Mouse (Mus musculus): ENCODE measurements at regions not wholly inside any gene's neighbourhood (a gene's known extent, or its start where the extent isn't known, plus 50 kb on each side); places are given as distances from the start of the nearest gene placed in this dataset.
"Not testable (repeated sequence)": the region's sequence is repeated elsewhere in the genome, so short reads cannot be mapped to it uniquely, and the experiment has no call there.

DNA sequence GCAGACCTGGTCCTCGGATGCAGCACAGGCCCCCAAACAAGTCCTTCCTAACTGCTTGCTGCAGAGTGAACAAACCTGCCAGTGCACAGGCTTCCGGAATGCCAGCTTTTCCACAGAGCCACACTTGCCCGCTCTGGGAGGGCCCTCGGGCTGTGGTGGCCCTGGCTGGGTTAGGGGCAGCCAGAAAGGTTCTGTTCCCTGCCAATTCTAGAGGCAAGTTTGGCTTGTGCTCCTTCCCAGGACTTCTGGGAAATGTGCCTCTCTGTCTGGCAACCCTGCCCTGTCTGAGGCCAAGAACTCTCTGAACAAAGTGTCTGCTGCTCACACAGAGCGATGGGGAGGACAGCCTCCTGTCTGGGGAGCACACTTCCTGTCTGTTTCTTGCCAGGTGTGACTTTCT lies 66.4 kb downstream of the Xrcc2 start:
- DNase-seq: peak; percentile 38

DNA sequence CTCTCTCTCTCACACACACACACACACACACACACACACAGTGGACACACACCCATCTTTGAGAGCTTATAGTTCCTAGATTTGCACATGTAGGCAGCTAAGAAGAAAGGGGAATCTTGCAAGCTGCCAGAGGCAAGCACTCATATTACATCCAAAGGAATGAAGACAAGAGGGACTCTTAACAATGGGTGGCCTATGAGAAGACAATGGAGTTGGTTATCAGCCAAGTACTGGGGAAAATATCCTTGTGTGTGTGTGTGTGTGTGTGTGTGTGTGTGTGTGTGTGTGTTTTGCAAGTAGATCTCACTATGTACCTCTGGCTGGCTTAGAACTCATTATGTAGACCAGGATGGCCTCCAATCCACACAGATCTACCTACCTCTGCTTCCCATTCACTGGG lies 67.5 kb downstream of the Xrcc2 start:
- DNase-seq: no peak

- peak; percentile 22 for DNase-seq
Measured at GRCm38 (mm10) chr5:25632861-25633535, 72.6 kb downstream of the Xrcc2 start.

DNA sequence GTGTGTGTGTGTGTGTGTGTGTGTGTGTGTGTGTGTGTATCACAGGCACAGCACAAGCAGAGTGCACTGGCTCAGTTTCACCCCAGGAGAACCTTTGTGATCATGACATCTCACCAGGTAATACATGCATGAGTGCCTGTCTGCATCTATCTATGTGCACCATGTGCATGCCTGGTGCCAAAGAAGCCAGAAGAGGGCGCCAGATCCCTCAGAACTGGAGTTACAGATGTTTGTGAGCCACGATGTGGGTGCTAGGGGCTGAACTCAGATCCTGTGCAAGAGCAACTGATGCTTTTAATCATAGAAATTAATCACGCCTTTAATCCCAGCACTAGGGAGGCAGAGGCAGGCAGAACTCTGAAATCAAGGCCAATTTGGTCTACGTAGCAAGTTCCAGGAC lies 75.9 kb downstream of the Xrcc2 start:
- DNase-seq: no peak

- DNase-seq: no peak
Measured at GRCm38 (mm10) chr5:25628504-25628903, 77.1 kb downstream of the Xrcc2 start.

DNA sequence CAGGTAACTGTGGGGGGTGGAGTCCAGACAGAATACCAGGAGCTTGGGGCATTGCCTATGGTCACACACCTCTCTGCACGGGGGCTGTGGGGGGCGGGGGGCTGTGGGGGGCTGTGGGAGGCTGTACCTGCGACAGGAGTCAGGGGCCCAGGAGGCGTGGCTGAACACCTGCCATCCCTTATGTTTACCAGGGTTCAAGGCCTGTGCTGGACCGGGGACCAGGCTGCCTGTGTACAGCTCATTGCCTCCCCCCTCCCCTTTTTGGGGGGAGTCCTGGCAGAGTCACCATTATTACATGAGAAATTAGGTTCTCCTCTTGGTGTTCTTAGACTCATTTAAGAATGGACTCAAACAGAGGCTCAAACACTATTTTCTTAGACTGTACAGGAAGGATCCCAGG lies 78.5 kb downstream of the Xrcc2 start:
- no peak for DNase-seq

- no peak for DNase-seq
Measured at GRCm38 (mm10) chr5:25624029-25624428, 81.6 kb downstream of the Xrcc2 start.

DNA sequence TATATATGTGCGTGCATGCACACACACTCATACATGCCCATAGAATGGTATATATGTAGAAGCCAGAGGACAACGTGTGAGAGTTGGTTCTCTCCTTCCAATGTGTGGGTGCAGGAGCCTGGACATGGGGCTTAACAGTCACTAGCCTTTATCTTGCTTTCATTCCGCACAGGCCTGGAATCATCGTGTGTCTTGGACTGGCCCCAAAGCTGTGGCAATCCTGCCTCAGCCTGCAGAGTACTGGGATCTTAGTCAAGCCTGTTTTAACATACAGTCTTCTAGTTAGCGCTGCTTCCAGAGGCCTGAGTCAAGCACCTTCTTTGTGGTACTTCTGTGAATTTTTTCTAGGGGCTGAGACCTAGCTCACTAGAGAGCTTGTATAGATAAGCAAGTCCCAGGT lies 85.8 kb downstream of the Xrcc2 start:
- no peak for DNase-seq

GRCm38 (mm10) chr5:25619337-25619736 lies 86.3 kb downstream of the Xrcc2 start:
- DNase-seq: not testable (repeated sequence)

- no peak for DNase-seq
Measured at GRCm38 (mm10) chr5:25614659-25615061, 91.0 kb downstream of the Xrcc2 start.

- no peak for DNase-seq
Measured at GRCm38 (mm10) chr5:25613844-25614658, 91.6 kb downstream of the Xrcc2 start.

DNA sequence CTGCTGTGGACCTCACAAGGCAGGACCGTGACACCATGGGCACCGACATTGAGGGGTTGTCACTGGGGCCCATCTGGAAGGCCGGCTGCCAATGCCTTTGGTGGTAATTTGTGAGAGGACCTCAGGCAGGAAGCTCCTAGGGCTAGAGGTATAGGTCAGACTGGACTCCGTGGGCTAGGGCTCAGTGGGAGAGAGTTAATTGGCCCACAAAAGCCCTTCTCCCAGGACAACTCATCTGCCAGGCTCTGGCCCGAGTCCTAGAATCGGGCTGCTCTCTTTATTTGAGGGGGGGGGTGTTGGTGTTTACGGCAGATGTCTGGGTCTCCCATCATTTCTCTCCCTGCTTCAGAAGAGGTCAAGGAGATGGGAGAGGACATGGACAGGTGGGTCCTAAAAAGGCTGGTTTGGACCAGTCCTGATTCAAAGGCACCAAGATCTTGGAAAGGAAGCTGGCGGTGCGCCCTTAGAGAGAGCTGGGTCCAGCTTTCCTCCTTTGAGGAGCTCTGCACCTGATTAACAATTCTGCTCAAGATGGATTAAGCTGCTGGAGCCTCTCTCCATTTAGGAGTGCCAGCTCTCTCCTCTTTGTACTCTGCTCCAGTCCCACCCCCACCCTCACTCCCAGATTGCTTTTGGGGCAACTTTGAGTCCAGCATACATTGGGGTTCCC lies 93.5 kb downstream of the Xrcc2 start:
- no peak for DNase-seq

- DNase-seq: no peak
Measured at GRCm38 (mm10) chr5:25609911-25610310, 94.0 kb downstream of the Cct8l1 start.

GRCm38 (mm10) chr5:25602123-25602522 lies 86.3 kb downstream of the Cct8l1 start:
- DNase-seq: peak; percentile 31

DNA sequence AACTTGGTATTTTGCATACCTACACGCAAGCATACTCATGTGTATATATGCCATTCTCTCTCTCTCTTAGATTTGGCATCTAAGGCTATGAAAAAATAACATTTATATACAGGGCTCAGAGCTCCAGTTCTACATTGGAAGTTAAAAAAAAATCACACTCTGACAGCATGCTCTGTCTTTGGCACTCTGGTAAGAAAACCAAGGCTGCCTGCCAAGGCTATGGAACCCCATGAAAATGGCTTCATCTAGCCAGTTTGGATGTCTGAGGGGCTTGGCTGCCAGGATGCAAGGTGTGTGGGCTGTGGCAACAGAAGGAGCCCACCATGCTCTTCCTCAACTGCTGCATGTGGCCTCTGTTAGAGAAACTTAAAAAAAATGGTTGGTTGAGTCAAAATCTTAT lies 83.5 kb downstream of the Cct8l1 start:
- DNase-seq: no peak

DNA sequence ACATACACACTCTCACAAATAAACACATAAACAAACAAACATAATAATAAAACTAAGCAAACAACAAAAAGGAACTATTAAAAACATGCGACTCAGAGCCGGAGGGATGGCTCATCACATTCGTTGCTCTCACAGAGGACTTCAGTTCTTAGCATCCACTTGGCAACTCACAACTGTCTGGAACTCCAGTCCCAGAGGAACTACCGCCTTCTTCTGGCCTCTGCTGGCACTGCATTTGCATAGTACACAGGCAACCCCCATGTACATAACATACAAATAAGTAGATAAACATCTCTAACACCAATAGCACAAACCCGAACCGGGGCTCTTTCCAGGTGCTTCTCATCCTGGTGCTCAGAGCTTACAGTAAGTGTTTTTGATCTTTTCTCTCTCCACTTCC lies 81.9 kb downstream of the Cct8l1 start:
- DNase-seq: peak; percentile 14

GRCm38 (mm10) chr5:25591709-25592108 lies 75.8 kb downstream of the Cct8l1 start:
- DNase-seq: no peak
